Mouse (Mus musculus) R1 (cell line): ENCODE results near the gene Cldn12.
A peak's percentile ranks its signal among the peaks of the same experiment; 100 is the strongest.

Source experiments
- DNase-seq: peaks from one replicate; pipeline ENCODE4 v3.0.0-alpha.2; 2018; ENCODE audit warnings: low read depth, low spot score

The Cldn12 gene

GRCm38 (mm10) chr5:5514196-5515076 lies at the start of gene Cldn12:
TSS of gene Cldn12 (minus strand) at chr5:5514958.
- peak; percentile 95 for DNase-seq

DNA sequence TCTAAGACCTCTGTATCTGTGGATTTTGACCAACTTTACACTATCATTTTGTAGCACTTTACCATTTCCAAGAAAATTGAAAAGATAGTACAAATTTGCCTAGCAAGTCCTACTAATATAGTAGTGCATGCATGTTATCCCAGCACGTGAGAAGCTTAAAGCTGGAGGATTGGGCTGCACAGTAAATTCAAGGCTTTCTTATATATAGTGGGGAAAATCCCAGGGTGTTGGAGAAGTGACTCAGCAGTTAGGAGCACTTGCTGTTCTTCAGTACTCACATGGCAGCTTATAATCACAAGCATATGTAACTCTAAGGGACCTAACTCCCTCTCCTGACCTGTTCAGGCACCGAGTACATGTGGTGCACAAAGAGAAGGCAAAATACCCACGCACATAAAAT lies 47.7 kb upstream of the Cldn12 start:
- DNase-seq, result no peak

DNA sequence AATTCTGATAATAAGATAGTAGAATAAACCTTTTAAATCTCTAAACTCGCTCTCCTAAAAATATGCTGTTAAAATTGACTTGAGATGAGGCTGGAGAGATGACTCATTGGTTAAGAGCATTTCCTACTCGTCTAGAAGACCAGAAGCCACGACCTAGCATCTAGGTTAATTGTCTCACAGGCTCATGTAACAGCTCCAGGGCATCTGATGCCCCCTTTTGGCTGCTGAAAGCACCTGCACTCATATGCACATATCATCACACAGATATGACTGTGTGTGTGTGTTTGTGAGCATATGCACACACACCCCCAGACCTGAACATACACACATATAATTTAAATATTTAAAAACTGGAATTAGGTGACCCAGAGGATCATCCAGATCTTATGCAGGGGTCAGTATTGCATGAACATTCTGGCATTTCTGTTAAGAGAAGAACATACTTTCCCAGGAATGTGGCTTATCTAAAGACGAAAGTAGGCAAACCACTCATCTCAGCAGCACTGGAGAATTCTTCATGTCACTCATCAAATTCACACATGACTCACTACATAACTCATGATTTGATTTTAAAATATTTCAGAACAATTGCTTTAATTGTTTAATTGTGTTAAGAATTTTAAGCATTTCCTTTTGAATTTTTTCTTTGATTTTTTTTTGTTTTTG lies 46.4 kb upstream of the Cldn12 start:
- peak; percentile 75 for DNase-seq

GRCm38 (mm10) chr5:5559798-5560197 lies 45.0 kb upstream of the Cldn12 start:
- DNase-seq, result no peak

DNA sequence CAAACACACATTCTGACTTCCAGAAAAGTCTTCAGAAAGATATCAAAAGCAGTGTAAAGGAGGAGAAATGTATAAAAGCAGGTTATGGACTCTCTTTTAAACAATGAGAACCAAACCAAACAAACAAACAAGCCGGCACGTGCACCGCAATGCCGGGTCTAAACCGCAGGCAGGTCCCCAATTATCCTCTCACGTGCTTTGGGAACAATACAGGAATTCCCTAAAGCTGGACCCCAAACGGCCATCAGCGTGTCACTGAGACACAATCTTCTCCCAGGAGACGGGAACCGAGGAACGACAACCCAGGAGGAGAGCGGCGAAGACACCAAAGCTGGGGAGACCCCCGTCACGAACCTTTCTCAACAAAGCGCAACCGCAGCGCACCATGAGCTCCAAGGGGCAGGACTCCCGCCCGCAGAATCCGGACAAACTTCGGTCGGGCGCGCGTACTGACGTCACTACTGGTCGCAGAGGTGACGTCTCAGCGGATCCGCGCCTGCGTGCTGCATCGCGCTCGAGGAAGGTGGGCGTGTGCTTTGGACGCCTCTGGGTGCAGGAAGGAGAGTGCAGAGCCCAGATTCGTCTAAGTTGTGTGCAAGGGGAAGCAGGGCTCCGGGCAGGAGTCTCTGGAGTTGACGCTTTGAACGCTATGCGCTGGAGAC lies 44.5 kb upstream of the Cldn12 start, which contains the start of gene Gtpbp10:
Gene Gtpbp10 (minus strand): TSS at position 460 of the 662 bp plus-strand sequence.
- peak; percentile 94 for DNase-seq

DNA sequence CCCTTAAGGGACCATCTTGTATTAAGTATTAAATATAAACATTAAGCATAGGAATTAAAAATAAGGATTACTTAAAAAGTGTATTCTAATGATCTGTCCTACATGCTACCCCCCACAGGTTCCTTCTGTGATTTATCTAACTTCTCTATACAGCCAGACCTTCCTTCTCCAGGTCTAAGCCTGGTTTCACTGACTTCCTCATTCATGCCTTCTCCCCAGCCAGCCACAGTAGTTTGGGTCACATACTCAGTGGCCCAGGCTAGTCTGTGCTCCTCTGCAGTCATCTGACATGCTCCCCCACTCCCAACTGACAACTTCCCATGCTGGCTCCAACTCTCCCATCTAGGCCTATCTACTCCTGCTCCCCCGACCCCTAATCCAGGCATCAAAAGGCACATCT lies 36.4 kb upstream of the Cldn12 start:
- no peak for DNase-seq

DNA sequence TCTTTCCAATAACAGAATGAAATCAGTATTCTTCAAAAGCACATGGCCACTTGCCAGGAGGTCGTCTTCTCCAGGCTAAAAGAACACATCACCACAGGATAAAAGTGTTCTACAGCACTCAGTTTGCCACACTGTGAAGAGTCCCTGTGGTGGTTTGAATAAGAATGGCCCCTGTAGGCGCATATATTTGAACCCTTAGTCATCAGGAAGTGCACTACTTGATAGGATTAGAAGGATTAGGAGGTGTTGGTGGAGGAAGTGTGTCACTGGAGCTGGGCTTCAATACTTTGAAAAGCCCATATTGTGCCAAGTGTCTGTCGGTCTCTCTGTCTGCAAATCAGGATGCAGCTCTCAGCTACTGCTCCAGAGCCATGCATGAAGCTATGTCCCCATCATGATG lies 25.6 kb upstream of the Cldn12 start:
- peak; percentile 75 for DNase-seq

DNA sequence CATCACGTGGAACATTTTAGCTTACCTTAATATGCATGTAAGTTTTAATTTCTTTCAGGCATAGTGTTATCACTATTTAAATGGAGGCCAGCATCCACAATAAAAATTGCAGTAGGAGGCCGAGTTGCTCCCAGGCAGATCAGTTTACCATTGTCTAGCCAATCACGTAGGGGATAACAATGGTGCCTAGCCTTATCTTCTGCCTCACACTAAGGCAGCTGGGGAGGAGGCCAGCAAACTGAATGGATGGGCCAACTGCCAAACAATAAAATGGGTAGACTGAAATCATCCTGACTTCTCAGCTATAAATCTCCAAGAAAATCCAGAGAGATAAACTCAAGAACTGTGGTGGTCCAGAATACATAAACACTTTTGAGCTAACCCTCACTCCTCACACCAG lies 25.0 kb upstream of the Cldn12 start:
- no peak for DNase-seq

- DNase-seq, result no peak
These were observed 21.4 kb upstream of the Cldn12 start for GRCm38 (mm10) chr5:5536131-5536530.

- DNase-seq, result peak; percentile 32
These were observed 19.1 kb upstream of the Cldn12 start for GRCm38 (mm10) chr5:5533656-5534420.

- DNase-seq, result no peak
These were observed 653 bp upstream of the Cldn12 start for GRCm38 (mm10) chr5:5515411-5515810.

GRCm38 (mm10) chr5:5511401-5511800 lies 3.4 kb downstream of the Cldn12 start:
- DNase-seq, result no peak

- DNase-seq, result no peak
These were observed 3.8 kb downstream of the Cldn12 start for GRCm38 (mm10) chr5:5510989-5511388.

DNA sequence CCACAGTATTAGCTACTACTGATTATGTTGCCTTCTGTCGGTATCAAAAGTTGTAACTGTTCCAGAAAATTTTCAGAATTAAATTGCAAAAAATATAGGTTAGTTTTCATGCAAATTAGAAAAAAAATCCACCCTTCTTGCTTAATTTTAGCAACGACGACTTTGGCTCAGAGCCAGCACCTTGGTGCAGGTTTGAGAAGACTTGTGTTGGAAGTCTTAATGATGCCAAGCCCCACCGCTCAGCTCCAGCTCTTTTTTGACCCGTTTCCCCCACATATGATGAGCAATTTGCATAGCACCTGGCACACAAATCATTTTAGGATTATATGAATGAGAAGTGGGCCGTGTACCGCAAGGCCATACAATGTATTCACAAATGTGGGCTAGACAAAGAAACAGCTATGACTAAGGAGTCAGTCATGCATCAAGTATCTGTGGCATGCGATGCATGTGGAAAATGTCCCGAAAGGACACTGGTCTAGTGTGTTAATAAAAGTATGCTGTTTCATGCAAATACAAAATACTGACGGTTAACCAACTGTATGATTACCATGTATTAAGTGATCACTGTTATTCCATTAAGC lies 4.4 kb downstream of the Cldn12 start:
- DNase-seq, result no peak

DNA sequence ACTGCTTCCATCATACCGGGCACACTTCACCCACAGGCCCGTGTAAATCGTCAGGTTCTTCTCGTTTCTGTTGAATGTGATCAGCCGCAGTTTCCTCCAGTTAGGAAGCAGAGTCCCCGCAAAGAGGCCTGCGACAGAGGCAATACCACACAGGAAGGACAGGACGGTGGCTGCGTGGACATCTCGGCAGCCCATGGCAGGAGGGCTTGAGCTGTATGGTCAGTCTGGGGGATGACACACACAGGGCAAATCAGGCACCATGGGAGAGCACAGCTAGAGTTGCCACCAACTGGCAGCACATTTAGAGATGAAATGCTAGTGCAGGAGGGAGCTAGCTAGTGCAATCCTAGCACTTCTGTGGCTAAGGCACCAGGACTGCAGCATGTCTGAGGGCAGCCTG lies 6.5 kb downstream of the Cldn12 start:
- DNase-seq, result no peak

DNA sequence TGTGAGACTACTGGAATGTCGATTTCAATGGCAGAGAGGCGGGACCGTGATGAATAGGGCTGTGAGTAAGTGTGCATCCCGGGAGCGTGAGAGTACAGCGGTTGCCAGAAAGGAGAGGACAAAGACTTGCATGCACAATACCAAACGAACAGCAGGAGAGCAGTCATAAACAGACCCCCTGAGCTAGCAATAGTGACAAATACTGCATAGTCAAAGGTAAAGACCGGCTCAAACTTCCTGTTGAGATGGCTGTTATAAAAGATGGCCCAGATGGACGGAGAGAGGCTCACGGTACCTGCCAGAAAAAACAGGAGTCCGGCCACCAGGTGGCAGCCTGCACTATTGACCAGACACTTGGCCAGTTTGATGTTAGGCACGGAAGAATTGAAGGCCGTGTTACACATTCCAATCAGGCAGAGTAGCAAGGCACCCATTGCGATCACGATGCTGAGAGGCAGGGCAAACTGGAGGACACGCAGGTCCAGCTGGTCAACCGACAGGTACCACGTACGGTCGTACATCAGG lies 7.0 kb downstream of the Cldn12 start:
- DNase-seq, result peak; percentile 84

- peak; percentile 94 for DNase-seq
These were observed 10.3 kb downstream of the Cldn12 start for GRCm38 (mm10) chr5:5504456-5504855.

- no peak for DNase-seq
These were observed 11.4 kb downstream of the Cldn12 start for GRCm38 (mm10) chr5:5503381-5503780.

DNA sequence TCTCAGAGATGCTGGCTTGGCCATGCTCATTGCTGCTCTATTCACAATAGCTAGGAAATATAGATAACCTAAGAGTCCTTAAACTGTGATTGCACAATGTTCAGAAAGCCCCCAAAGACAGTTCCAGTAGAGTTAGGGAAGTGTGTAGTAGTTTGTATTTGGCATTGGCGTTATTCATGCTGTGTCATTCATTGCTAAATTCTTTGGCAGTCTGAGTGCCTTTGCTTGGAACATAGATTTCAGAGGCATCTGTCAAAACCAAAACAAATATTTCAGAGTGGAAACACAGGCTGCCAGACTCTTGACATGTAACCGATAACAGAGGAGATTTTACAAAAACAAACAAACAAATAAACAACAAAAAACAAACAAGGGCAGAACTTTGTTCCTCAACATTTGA lies 13.2 kb downstream of the Cldn12 start:
- DNase-seq, result no peak

DNA sequence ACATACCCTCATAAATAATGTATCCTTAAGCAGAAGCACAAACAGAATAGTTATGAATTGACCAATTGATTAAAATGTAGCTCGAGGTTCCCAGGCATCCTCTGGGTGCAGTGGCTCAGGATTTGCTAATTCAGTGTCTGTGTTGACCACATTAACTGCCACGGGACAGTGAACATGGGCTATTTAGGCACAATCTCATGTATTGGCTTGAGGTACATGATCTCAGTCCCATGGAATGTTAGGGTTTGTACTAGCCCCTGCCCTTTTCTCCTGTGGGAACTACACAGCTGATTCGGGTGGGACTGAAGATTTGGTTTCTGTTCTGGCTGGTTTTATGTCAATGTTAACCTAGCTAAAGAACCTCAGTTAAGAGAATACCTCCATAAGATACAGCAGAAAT lies 18.4 kb downstream of the Cldn12 start:
- no peak for DNase-seq

DNA sequence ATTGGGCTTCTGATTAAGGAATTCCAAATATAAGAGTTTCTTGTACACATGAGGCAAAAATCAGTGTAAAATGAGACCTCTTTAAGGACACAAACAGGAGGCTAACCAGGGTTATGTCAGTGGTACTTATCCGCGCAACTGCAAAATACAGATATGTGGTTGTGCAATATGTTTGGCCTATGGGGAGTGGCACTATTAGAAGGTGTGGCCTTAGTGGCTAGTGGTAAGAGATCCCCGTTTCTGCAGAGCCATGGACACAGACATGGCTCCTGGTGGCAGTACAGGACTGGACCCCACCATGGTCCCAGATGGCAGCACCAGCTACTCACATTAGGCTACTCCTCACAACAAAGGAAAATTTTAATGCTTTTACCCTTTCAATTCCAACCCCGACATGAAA lies 19.7 kb downstream of the Cldn12 start:
- DNase-seq, result no peak
